Mouse (Mus musculus): ENCODE results near the gene Phactr1. TPM values are rescaled to one million over a fixed set of nuclear protein-coding genes. Genes with fewer than 3 reads are reported as not detected.

The Phactr1 gene
- polyA plus RNA-seq, 2 experiments = 3.6 to 6.7 TPM

- H3K4me2 ChIP-seq (replicated peaks; ENCODE audit: low read depth, low read length, severe bottlenecking) = no peak overlapping the region
- 80% methylated on average over 9 of the region's 9 CpGs for WGBS
- no peak for ATAC-seq (ENCODE audit: low FRiP score, low read depth)
- H3K9ac ChIP-seq (ENCODE audit: low read depth, low read length, severe bottlenecking) = no peak overlapping the region
- no peak for TF ChIP-seq POLR2A (IDR thresholded peaks at IDR 0.05; ENCODE audit: borderline replicate concordance, extremely low read depth, insufficient read depth, insufficient read length)
- H3K27ac ChIP-seq (replicated peaks; ENCODE audit: low read depth, low read length) = no peak overlapping the region
- no peaks in the 10 kb centered on the region for H3K36me3 ChIP-seq (ENCODE audit: control insufficient read depth, insufficient read depth, low read length)
- no peak overlapping the region for H3K4me3 ChIP-seq (replicated peaks; ENCODE audit: low read length)
- no peaks in the 10 kb centered on the region for H3K9me3 ChIP-seq (ENCODE audit: control insufficient read depth, low read length)
- peaks cover 8% of the 10 kb centered on the region for H3K4me1 ChIP-seq (ENCODE audit: control insufficient read depth, insufficient read depth, low read length)
- DNase-seq (ENCODE audit: low spot score) = no peak
- no peaks in the 10 kb centered on the region for H3K27me3 ChIP-seq (ENCODE audit: control insufficient read depth, insufficient read depth, low read length)
These were observed 452.4 kb downstream of the Phactr1 start for GRCm38 (mm10) chr13:43132859-43133258.

- no peaks in the 10 kb centered on the region for H3K36me3 ChIP-seq (ENCODE audit: control insufficient read depth, insufficient read depth, low read length)
- no peaks in the 10 kb centered on the region for H3K9me3 ChIP-seq (ENCODE audit: control insufficient read depth, low read length)
- no peak overlapping the region for H3K27ac ChIP-seq (replicated peaks; ENCODE audit: low read depth, low read length)
- ATAC-seq (ENCODE audit: low FRiP score, low read depth) (no peak), DNase-seq (ENCODE audit: low spot score) (no peak)
- H3K4me3 ChIP-seq (replicated peaks; ENCODE audit: low read length) = no peak overlapping the region
- no peak overlapping the region for H3K4me2 ChIP-seq (replicated peaks; ENCODE audit: low read depth, low read length, severe bottlenecking)
- no peak overlapping the region for H3K9ac ChIP-seq (ENCODE audit: low read depth, low read length, severe bottlenecking)
- no peaks in the 10 kb centered on the region for H3K27me3 ChIP-seq (ENCODE audit: control insufficient read depth, insufficient read depth, low read length)
- WGBS = 61% methylated on average over 7 of the region's 7 CpGs
- H3K4me1 ChIP-seq (ENCODE audit: control insufficient read depth, insufficient read depth, low read length) = peaks cover 8% of the 10 kb centered on the region
- TF ChIP-seq POLR2A (IDR thresholded peaks at IDR 0.05; ENCODE audit: borderline replicate concordance, extremely low read depth, insufficient read depth, insufficient read length) = no peak
These were observed 453.0 kb downstream of the Phactr1 start for GRCm38 (mm10) chr13:43133400-43133799.

- 50% methylated on average over 4 of the region's 4 CpGs for WGBS
- H3K4me1 ChIP-seq (ENCODE audit: control insufficient read depth, insufficient read depth, low read length) = peaks cover 8% of the 10 kb centered on the region
- ATAC-seq (ENCODE audit: low FRiP score, low read depth) = no peak
- no peak overlapping the region for H3K27ac ChIP-seq (replicated peaks; ENCODE audit: low read depth, low read length)
- H3K36me3 ChIP-seq (ENCODE audit: control insufficient read depth, insufficient read depth, low read length) = no peaks in the 10 kb centered on the region
- no peaks in the 10 kb centered on the region for H3K27me3 ChIP-seq (ENCODE audit: control insufficient read depth, insufficient read depth, low read length)
- no peak for TF ChIP-seq POLR2A (IDR thresholded peaks at IDR 0.05; ENCODE audit: borderline replicate concordance, extremely low read depth, insufficient read depth, insufficient read length)
- no peak overlapping the region for H3K4me2 ChIP-seq (replicated peaks; ENCODE audit: low read depth, low read length, severe bottlenecking)
- no peak overlapping the region for H3K4me3 ChIP-seq (replicated peaks; ENCODE audit: low read length)
- no peak overlapping the region for H3K9ac ChIP-seq (ENCODE audit: low read depth, low read length, severe bottlenecking)
- DNase-seq (ENCODE audit: low spot score) = no peak
- no peaks in the 10 kb centered on the region for H3K9me3 ChIP-seq (ENCODE audit: control insufficient read depth, low read length)
These were observed 454.0 kb downstream of the Phactr1 start for GRCm38 (mm10) chr13:43134468-43134867.

- no peak overlapping the region for H3K4me2 ChIP-seq (replicated peaks; ENCODE audit: low read depth, low read length, severe bottlenecking)
- no peaks in the 10 kb centered on the region for H3K9me3 ChIP-seq (ENCODE audit: control insufficient read depth, low read length)
- no peaks in the 10 kb centered on the region for H3K4me1 ChIP-seq (ENCODE audit: control insufficient read depth, insufficient read depth, low read length)
- DNase-seq (ENCODE audit: low spot score) (no peak), ATAC-seq (ENCODE audit: low FRiP score, low read depth) (no peak)
- no peak overlapping the region for H3K9ac ChIP-seq (ENCODE audit: low read depth, low read length, severe bottlenecking)
- no peak overlapping the region for H3K4me3 ChIP-seq (replicated peaks; ENCODE audit: low read length)
- TF ChIP-seq POLR2A (IDR thresholded peaks at IDR 0.05; ENCODE audit: borderline replicate concordance, extremely low read depth, insufficient read depth, insufficient read length) = no peak
- H3K27ac ChIP-seq (replicated peaks; ENCODE audit: low read depth, low read length) = no peak overlapping the region
- 65% methylated on average over 7 of the region's 7 CpGs for WGBS
- no peaks in the 10 kb centered on the region for H3K36me3 ChIP-seq (ENCODE audit: control insufficient read depth, insufficient read depth, low read length)
- H3K27me3 ChIP-seq (ENCODE audit: control insufficient read depth, insufficient read depth, low read length) = no peaks in the 10 kb centered on the region
These were observed 464.4 kb downstream of the Phactr1 start for GRCm38 (mm10) chr13:43144720-43145418.

GRCm38 (mm10) chr13:43146515-43147258 lies 466.3 kb downstream of the Phactr1 start:
- TF ChIP-seq POLR2A (IDR thresholded peaks at IDR 0.05; ENCODE audit: borderline replicate concordance, extremely low read depth, insufficient read depth, insufficient read length) = no peak
- no peaks in the 10 kb centered on the region for H3K9me3 ChIP-seq (ENCODE audit: control insufficient read depth, low read length)
- no peak overlapping the region for H3K4me2 ChIP-seq (replicated peaks; ENCODE audit: low read depth, low read length, severe bottlenecking)
- H3K36me3 ChIP-seq (ENCODE audit: control insufficient read depth, insufficient read depth, low read length) = peaks cover 5% of the 10 kb centered on the region
- ATAC-seq (ENCODE audit: low FRiP score, low read depth) (no peak), DNase-seq (ENCODE audit: low spot score) (no peak)
- no peaks in the 10 kb centered on the region for H3K4me1 ChIP-seq (ENCODE audit: control insufficient read depth, insufficient read depth, low read length)
- H3K27me3 ChIP-seq (ENCODE audit: control insufficient read depth, insufficient read depth, low read length) = no peaks in the 10 kb centered on the region
- H3K4me3 ChIP-seq (replicated peaks; ENCODE audit: low read length) = no peak overlapping the region
- no peak overlapping the region for H3K27ac ChIP-seq (replicated peaks; ENCODE audit: low read depth, low read length)
- WGBS = 38% methylated on average over 8 of the region's 8 CpGs
- H3K9ac ChIP-seq (ENCODE audit: low read depth, low read length, severe bottlenecking) = no peak overlapping the region
